Mouse (Mus musculus): ENCODE measurements around the gene Nudt15. TPM values are rescaled to one million over a fixed set of nuclear protein-coding genes. Genes with fewer than 3 reads are reported as not detected.

Nudt15 gene
- polyA plus RNA-seq, 1 experiment from 2014 or later: 1.5 TPM

- no peak overlapping the region for H3K4me3 ChIP-seq (ENCODE audit: inconsistent target)
- 69% methylated on average over 8 of the region's 8 CpGs for WGBS (ENCODE audit: missing documents)
- H3K27ac ChIP-seq: no peak overlapping the region
- H3K36me3 ChIP-seq (ENCODE audit: inconsistent target): no peaks in the 10 kb centered on the region
- H3K79me2 ChIP-seq (ENCODE audit: inconsistent target): no peaks in the 10 kb centered on the region
These were observed 77.4 kb downstream of the Nudt15 start for GRCm38 (mm10) chr14:73470593-73470992.

DNA sequence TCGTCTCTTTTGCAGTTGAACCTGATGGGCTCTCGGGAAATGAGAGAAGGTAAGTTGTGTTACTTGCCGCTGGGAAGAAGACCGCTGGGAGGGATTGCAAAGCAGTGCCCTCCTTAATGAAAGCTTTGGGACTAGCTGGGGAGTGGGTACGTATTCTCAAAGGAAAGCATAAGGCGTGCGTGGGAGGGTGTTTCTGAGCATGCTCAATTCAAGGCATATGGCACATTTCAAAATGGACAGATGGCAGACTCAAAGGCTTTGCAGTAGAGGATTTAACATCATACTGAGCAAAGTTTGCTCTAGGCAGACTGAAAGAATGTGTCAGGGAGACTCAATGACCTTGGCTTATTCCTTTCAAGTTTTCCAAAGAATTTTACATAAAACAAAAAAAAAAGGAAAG is 78.5 kb downstream of the Nudt15 start:
- Histone ChIP-seq H3K27ac (no peak overlapping the region), H3K36me3 (ENCODE audit: inconsistent target) (no peaks in the 10 kb centered on the region), H3K4me3 (ENCODE audit: inconsistent target) (no peak overlapping the region), H3K79me2 (ENCODE audit: inconsistent target) (no peaks in the 10 kb centered on the region)
- 95% methylated on average over 7 of the region's 7 CpGs for WGBS (ENCODE audit: missing documents)

Other genes starting within 250 kb of the Nudt15 start
- 35.4 to 48.6 TPM (median 40.6 TPM) in 3 replicates for gene Rb1, start 222.4 kb downstream of the Nudt15 start, polyA plus RNA-seq (2018)
- 3,192 to 6,999 TPM (median 6,128 TPM) in 3 replicates for gene Itm2b, start 163.0 kb downstream of the Nudt15 start, polyA plus RNA-seq (2018)
- gene Med4, start 38.2 kb downstream of the Nudt15 start, polyA plus RNA-seq (2018): 21.8 to 38.3 TPM (median 26.9 TPM) in 3 replicates
- 40.7 to 97.5 TPM (median 58.2 TPM) in 3 replicates for gene Sucla2, start 22.9 kb downstream of the Nudt15 start, polyA plus RNA-seq (2018)
- not detected in 3 replicates for gene Gm21750, start 113.0 kb upstream of the Nudt15 start, polyA plus RNA-seq (2018)